Mouse (Mus musculus) heart, adult 18-20 months (tissue): ENCODE data around the gene Coa3. TPM values are rescaled to one million over a fixed set of nuclear protein-coding genes. Genes with fewer than 3 reads are reported as not detected.

Source experiments
- DNase-seq, 2 experiments: peaks; one replicate each; pipeline ENCODE4 v3.0.0; 2021 to 2022; ENCODE audit warnings: mixed read lengths in 1 of 2
- total RNA-seq, 2 experiments: library from RNA; stranded (reverse); gene quantifications; 2 replicates each; pipeline ENCODE4 v1.2.3; 2021

The Coa3 gene
- total RNA-seq, 2 experiments from 2014 or later, result 98.3 to 108 TPM

GRCm38 (mm10) chr11:101282896-101283295, 4.0 kb upstream of the Coa3 start:
- DNase-seq, result no peak

GRCm38 (mm10) chr11:101280837-101281236, 1.9 kb upstream of the Coa3 start:
- DNase-seq, result no peak

GRCm38 (mm10) chr11:101279193-101279569, 267 bp upstream of the Coa3 start:
- DNase-seq, result no peak

- DNase-seq, result no peak
Observed at GRCm38 (mm10) chr11:101277381-101278222, 1.3 kb downstream of the Coa3 start.

DNA sequence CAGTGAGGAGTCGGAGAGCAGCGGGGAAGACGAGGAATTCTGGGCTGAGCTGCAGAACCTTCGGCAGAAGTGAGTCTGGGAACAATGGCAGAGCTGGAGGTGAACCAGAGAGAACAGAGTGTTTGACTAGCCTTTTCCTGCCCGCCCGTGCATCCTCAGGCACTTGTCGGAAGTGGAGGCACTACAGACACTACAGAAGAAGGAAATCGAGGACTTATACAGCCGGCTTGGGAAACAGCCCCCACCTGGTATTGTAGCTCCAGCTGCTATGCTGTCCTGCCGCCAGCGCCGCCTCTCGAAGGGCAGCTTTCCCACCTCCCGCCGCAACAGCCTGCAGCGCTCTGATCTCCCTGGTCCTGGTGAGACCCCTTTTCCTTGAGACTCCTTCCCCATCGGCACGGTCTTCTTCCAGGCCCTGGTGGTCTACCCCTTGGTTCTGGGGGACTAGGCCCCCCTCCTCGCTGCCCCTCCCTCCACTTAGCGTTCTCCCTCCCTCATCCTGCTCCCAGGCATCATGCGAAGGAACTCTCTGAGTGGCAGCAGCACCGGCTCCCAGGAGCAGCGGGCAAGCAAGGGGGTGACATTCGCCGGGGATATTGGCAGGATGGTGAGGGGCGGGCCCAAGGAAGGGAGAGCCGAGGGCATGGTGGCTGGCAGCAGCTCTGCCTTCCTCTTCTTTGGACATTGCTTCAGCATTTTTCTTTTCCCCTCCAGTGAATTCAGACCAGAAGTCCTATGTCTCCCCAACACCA, 2.4 kb downstream of the Coa3 start:
- no peak for DNase-seq

- no peak for DNase-seq
Observed at GRCm38 (mm10) chr11:101275309-101275708, 3.6 kb downstream of the Coa3 start.

GRCm38 (mm10) chr11:101272446-101272845, 6.5 kb downstream of the Coa3 start:
- DNase-seq, result no peak

- no peak for DNase-seq
Observed at GRCm38 (mm10) chr11:101269577-101270116, 9.3 kb downstream of the Coa3 start.

DNA sequence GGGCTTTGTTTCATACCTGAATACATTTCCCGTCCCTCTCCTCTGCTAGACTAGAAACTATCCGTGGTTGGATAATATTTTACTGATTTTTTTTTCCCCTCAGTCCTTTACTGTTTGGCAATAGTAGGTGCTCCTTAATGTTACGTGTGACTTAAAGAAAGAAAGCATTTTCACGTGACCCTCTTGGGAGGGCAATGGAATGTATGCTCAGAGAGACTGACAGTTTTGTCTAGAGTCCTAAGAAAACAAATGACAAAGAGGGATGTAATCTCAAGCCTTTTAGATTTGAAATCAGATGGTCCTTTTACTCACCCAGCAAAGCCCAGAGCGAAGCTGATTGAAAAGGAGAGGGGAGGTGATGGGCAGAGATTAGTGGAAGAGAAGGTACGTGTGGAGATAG, 13.0 kb downstream of the Coa3 start:
- DNase-seq, result no peak

DNA sequence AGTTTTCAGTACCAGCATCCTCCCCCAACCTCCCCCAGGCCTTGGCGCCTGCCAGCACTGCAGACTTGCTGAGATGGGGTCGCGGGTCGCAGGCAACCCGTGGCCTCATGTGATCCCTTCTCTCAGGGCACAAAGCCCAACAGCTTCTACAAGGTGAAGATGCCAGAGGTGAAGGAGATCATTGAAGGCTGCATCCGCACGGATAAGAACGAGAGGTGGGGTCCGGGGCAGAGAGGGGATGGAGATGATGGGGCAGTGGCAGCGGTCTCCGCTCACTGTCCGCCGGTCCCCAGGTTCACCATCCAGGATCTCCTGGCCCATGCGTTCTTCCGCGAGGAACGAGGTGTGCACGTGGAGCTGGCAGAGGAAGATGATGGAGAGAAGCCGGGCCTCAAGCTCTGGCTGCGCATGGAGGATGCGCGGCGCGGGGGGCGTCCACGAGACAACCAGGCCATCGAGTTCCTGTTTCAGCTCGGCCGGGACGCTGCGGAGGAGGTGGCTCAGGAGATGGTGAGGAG, 13.9 kb downstream of the Coa3 start:
- no peak for DNase-seq

DNA sequence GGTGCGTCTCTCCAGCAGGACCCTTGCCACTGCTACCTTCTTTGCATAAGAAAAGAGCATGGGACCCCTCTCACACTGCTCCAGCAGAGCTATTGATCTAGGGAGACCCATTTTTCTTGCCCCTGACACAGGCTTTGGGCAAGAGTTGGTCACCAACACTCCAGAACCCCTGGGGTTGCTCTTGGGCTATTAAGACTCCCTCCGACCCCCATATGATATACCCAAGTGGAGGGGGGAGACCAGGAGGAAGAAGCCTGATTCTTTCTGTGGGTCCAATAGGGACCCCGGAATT, 15.0 kb downstream of the Coa3 start:
- DNase-seq, result no peak

- no peak for DNase-seq
Observed at GRCm38 (mm10) chr11:101263138-101263988, 15.6 kb downstream of the Coa3 start.

GRCm38 (mm10) chr11:101262272-101262967, 16.5 kb downstream of the Coa3 start:
- DNase-seq, result no peak

- peak in 1 of 2 experiments; percentile 54 for DNase-seq
Observed at GRCm38 (mm10) chr11:101260826-101261380, 18.0 kb downstream of the Coa3 start.

GRCm38 (mm10) chr11:101259948-101260825, 18.7 kb downstream of the Coa3 start, which contains the start of gene Wnk4:
TSS of gene Wnk4 (plus strand) at chr11:101260567.
- DNase-seq, result peak; percentile 65 to 75

DNA sequence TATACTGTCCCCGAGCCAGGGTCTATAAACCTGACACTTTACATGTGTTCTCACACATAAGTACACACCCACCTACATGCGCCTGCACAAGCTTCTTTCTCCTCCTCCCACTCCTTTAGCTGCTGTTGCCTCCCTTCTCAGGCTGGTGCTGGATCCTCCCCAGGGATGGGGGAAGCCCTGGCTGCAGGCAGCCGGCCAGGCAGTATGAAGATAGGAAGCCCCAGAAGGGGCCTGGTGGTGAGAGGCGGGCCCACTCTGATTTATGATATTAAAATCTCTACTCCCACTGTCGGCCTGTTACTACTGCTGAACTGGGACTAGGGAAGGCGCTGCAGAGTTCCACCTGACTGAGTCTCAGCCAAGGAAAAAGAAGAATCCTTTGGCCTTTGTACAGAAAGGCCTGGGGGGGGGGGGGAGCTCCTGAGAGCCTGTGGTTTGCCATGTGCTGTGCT, 19.6 kb downstream of the Coa3 start:
- DNase-seq, result peak; percentile 53 to 54

DNA sequence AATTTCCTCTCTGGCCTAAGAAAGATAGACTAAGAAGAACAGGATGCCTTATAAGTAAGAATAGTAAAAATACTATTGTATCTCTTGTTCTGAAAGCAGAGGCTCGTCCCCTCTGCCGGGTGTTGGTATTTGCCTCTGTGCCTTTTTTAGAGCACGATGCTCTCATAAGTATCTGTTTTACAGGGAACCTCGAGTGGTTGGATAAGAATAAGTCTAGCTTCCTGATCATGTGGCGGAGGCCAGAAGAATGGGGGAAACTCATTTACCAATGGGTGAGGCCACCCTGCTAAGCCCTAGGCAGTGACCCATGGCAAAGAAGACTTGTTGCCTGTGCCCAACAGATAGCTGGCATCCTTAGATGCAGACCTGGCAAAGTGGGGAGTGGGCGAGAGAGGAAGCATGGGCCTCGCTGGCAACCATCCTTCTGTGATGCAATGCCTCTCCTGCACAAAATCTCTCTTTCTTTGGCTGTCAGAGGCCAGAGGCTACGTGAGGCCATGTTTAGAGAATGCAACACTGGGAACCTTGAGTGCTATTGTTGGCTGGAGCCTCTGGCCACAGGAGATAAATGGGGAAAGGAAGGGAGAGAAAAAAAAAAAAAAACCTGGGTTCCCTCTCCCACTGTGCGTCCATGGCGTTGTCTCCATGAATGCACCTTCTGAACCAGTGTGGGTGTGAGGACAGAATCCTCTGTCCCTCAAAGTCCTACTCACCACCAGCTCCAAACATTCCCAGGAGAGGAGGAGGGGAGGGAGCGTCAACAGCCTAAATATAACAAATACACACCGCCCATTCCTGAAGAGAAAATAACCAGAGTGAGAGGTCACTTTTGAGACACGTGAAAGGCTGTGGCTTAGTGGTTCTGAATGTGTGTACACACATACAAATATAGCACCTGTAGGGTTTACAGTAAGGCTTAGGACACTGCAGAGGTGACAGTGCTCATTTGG, 22.8 kb downstream of the Coa3 start:
- DNase-seq, result peak; percentile 74 to 80

DNA sequence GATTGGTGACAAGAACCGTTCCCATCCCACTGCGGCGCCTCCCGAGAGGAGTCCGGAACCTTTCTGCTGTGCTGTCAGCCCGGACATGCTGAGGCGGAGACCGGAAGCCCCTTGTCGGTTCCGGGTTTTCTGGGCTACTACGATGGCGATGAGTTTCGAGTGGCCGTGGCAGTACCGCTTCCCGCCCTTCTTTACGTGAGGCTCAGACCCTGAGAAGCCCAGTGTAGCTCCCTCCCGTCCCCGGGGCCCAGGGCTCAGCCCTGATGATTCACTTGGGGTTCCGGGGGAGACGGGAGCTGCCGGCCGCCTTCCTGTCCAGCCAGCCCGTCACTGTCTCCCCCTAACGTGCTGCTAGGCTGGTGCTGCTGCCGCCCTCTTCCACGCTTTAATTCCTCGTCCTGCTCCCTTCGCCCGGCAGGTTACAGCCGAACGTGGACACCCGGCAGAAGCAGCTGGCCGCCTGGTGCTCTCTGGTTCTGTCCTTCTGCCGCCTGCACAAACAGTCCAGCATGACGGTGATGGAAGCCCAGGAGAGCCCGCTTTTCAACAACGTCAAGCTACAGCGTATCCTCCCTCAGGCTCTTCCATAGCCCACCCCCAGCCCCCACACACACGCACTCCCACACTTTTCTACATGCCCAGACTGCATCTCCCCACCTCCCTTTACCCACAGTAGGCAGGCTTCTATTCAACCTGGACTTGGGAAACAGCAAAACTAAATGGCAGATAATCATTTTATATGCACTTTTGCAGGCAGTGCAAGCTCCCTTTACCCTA, 25.1 kb downstream of the Coa3 start, which contains the start of gene Vps25:
Gene Vps25, plus strand, starts transcription at position 95 of the 777 bp plus-strand sequence.
- peak; percentile 89 to 95 for DNase-seq
